Mouse (Mus musculus) kidney, adult 2 months (tissue): ENCODE measurements around the gene Arhgef26. TPM values are rescaled to one million over a fixed set of nuclear protein-coding genes. Genes with fewer than 3 reads are reported as not detected.

Experiments
- DNase-seq: peaks from one replicate; pipeline ENCODE4 v3.0.0; 2021
- H3K27ac ChIP-seq: fragments of 200-500 bp; 2 replicates; pipeline ENCODE4 v1.5.1; 2012; ENCODE audit warnings: low read depth, low read length, control low read depth, inconsistent platforms; ENCODE audit not compliant: insufficient read depth
- H3K27me3 ChIP-seq: fragments of 200-500 bp; replicated peaks from 2 replicates; pipeline ENCODE4 v1.6.1; 2012; ENCODE audit warnings: mild to moderate bottlenecking, moderate library complexity, low read length, inconsistent platforms; ENCODE audit not compliant: control insufficient read depth, insufficient read depth
- H3K36me3 ChIP-seq: fragments of 200-500 bp; 2 replicates; pipeline ENCODE4 v1.6.1; 2012; ENCODE audit warnings: mild to moderate bottlenecking, moderate library complexity, low read length, inconsistent platforms; ENCODE audit not compliant: control insufficient read depth, insufficient read depth
- H3K4me1 ChIP-seq: fragments of 200-500 bp; 2 replicates; pipeline ENCODE4 v1.6.1; 2011; ENCODE audit warnings: low read length; ENCODE audit not compliant: control insufficient read depth, insufficient read depth
- H3K4me3 ChIP-seq: fragments of 200-500 bp; 2 replicates; pipeline ENCODE4 v1.5.1; 2011; ENCODE audit warnings: mild to moderate bottlenecking, low read depth, low read length, control low read depth; ENCODE audit not compliant: insufficient read depth
- CTCF ChIP-seq: fragments of 200-500 bp; conservative IDR thresholded peaks from 2 replicates; pipeline ENCODE4 v1.5.1; 2011; ENCODE audit warnings: low read depth, mild to moderate bottlenecking, control low read depth, low read length, moderate library complexity, mixed read lengths; ENCODE audit not compliant: insufficient read depth, insufficient read length
- POLR2A ChIP-seq: fragments of 200-500 bp; IDR thresholded peaks from one replicate; pipeline ENCODE4 v1.6.1; 2011; ENCODE audit warnings: low read depth, low read length, control low read depth
- WGBS: fragments of 180-500 bp; shearing (Covaris S2); methylation state at CpG from one replicate; pipeline ENCODE4 v1.1.7; 2018; 5-methylcytosine and 5-hydroxymethylcytosine counted together
- polyA plus RNA-seq: library from polyadenylated mRNA; depleted of rRNA; stranded (reverse); fragments of >200 nt; gene quantifications from 2 replicates; pipeline ENCODE4 v1.2.3, GENCODE M21; 2012

The Arhgef26 gene
- polyA plus RNA-seq, 1 experiment = 1.6 TPM

DNA sequence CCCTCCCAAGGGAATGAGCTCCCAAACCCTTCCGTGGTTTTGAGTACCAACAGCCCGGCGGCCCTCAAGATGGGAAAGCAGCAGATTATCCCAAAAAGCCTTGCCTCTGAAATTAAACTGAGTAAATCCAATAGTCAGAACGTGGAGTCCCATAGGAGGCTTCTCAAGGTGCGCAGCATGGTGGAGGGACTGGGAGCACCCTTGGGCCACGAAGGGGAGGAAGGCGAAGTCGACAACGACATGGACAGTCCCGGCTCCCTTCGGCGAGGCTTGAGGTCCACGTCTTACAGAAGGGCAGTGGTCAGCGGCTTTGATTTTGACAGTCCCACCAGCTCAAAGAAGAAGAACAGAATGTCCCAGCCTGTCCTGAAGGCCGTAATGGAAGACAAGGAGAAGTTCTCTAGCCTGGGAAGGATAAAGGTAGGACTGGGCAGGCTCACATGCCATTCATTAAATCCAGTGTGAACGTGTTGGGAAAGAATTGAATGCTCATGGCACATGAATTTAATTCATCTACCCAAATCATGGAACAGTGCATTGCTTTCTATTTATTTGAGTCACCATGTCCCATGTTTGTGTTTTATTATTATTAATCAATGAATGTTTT lies 2.1 kb downstream of the Arhgef26 start:
- H3K27me3 ChIP-seq = no peaks in the 10 kb centered on the region
- TF ChIP-seq POLR2A = no peak
- TF ChIP-seq CTCF = no peak
- H3K27ac ChIP-seq = 0 out of 2 replicates have a peak overlapping the region, but pooled peaks have one; percentile 12
- no peak for DNase-seq
- H3K4me3 ChIP-seq = peak overlapping the region; percentile 83
- H3K4me1 ChIP-seq = no peaks in the 10 kb centered on the region
- no peaks in the 10 kb centered on the region for H3K36me3 ChIP-seq
- 44% methylated on average over 16 of the region's 16 CpGs for WGBS

DNA sequence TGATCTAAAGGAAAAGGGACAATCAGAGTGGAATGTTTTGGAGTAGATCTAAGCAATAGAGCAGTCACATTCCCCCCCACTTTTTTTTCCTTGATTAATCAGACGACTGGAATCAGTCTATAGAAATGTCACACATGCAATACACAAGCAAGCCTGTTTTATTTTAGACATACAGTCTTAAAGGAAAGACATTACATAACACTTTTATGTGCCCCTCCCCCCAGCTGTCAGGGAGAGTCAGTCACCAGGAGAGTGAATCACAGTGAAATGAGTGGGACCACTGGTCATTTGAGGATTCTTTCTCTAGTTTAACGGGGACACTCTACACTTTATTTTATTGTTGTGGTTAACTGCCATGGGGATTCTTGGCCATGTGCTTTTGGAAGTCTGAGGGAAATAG lies 2.7 kb downstream of the Arhgef26 start:
- WGBS = 54% methylated on average over 2 of the region's 2 CpGs
- H3K27me3 ChIP-seq = no peaks in the 10 kb centered on the region
- H3K36me3 ChIP-seq = no peaks in the 10 kb centered on the region
- DNase-seq = peak; percentile 16
- no peaks in the 10 kb centered on the region for H3K4me1 ChIP-seq
- H3K27ac ChIP-seq = no peak overlapping the region
- TF ChIP-seq CTCF (no peak), POLR2A (no peak)
- H3K4me3 ChIP-seq = no peak overlapping the region

DNA sequence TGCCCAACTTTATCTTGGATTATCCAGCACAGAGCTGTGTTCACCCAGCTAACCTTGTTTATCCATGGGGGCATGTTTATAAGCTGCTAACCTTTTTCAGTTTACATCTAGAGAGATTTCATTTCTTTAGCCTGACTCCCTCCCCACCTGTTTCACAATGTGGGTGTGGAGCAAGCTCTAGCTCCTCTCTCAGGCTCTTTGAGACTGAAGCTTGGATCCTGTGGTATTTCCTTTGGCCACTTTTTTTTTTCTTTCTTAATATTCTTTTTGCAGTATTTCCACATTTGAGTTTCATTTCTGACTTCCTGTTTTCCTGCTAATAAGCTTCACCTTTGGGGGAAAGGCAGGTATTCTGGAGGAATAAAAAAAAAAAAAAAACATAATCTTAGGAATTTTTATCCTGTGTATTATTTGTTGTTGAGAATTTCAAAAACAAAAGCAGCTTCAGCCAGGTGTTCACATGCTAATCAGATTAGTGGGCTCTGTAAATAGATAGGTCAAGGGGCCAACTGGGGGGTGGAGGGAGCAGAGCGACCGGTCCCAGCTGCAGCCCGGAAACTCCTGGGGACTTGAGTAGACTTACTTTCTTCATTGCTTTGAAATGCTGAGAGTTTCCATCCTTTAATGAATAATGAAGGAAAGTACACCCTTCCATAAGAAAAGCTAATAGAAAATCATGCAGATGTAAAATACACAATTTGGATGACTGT lies 3.5 kb downstream of the Arhgef26 start:
- TF ChIP-seq CTCF (no peak), POLR2A (no peak)
- 67% methylated on average over 3 of the region's 3 CpGs for WGBS
- H3K4me1 ChIP-seq = no peaks in the 10 kb centered on the region
- no peak for DNase-seq
- H3K27me3 ChIP-seq = no peaks in the 10 kb centered on the region
- no peak overlapping the region for H3K4me3 ChIP-seq
- no peaks in the 10 kb centered on the region for H3K36me3 ChIP-seq
- no peak overlapping the region for H3K27ac ChIP-seq

DNA sequence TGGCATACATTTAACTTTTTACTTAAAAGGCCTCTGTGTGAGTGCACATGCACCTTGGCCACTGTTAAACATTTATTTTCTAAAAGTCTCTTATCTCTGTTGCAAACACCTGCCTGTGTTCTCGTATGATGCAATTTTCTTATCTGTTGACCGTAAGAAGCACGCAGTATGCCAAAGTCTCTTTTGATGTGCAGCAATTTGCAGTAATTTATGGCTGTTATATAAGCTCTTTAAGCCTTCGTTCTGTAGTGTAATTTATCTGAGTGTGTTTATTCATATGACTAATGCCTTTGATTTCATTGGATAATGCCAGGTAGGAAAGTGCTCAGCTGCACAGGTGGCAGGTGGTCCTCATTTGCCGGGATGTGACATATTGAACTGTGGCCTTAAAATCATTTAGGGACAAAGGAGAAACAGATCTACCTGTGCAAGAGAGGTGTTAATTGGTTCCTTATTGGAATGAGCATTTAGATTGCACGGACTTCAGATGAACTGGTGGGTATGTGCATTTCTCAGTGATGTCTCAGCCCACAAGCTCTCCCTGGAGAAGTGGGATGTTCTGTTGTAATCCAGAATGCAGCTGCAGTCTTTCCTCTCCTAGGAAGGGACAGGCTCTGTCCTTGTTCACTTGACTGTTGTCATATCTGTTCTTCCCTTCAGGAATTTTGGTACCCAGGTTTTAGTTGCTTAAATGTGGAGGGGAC lies 10.5 kb downstream of the Arhgef26 start:
- no peak overlapping the region for H3K4me3 ChIP-seq
- TF ChIP-seq POLR2A = no peak
- TF ChIP-seq CTCF = no peak
- DNase-seq = no peak
- no peaks in the 10 kb centered on the region for H3K4me1 ChIP-seq
- H3K36me3 ChIP-seq = no peaks in the 10 kb centered on the region
- no peaks in the 10 kb centered on the region for H3K27me3 ChIP-seq
- 73% methylated on average over 6 of the region's 6 CpGs for WGBS
- no peak overlapping the region for H3K27ac ChIP-seq

DNA sequence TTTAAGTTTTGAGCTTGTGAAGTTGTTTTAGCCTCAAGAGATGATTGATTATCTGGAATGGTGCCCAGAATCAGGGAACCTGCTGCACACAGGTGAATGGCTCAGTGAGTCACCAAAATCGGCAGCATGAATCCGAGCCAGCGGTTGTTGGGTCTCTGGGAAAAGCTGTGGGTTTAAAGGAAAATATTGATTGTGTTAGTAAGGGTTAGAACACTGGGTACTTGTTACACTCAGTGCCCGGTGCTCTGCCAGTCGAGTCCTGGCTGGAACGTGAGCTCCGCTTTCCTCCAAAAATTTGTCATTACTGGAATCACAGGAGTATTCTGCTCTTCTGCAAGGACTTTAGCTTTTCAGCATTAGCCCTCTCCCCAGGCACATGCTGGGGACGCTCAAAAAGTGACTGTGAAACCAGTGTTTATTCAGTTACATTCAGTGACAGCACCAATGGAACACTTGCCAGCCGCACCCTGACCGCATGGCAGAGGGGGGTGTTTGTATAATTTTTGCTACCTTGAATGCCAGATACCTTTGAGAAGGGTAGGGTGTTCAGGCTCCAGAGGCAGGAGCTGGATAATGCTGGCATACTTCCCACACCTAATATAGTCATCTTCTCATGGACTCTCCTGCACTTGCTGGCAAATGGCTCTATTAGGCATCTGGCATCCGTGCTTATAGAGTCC lies 11.2 kb downstream of the Arhgef26 start:
- TF ChIP-seq POLR2A (no peak), CTCF (no peak)
- Histone ChIP-seq H3K27ac (no peak overlapping the region), H3K4me1 (no peaks in the 10 kb centered on the region), H3K4me3 (no peak overlapping the region), H3K36me3 (no peaks in the 10 kb centered on the region), H3K27me3 (no peaks in the 10 kb centered on the region)
- 68% methylated on average over 11 of the region's 11 CpGs for WGBS
- no peak for DNase-seq

DNA sequence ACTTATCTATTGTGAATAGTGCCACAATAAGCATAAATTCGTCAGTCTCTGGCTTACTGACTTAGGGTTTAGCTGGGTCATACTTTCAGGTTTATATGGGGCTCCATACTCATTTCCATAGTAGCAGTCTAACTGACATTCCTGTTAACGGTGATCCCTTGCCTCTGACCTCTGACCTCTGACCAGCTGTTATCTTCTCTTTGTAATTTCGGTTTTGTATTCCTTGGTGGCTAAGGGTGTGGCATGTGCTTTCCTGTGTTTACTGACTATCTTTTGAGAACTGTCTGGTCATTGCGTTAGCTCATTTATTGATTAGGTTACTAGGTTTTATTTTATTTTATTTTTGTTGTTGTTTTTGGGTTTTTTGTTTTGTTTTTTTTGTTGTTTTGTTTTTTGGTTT lies 13.9 kb downstream of the Arhgef26 start:
- 72% methylated on average over 4 of the region's 4 CpGs for WGBS
- H3K4me3 ChIP-seq = no peak overlapping the region
- no peak for DNase-seq
- H3K4me1 ChIP-seq = no peaks in the 10 kb centered on the region
- no peak overlapping the region for H3K27ac ChIP-seq
- no peaks in the 10 kb centered on the region for H3K27me3 ChIP-seq
- no peak for TF ChIP-seq POLR2A
- no peak for TF ChIP-seq CTCF
- no peaks in the 10 kb centered on the region for H3K36me3 ChIP-seq
